Mouse (Mus musculus) embryonic facial prominence, embryonic 10.5 days (tissue): ENCODE data around the gene Htra2. TPM values are rescaled to one million over a fixed set of nuclear protein-coding genes. Genes with fewer than 3 reads are reported as not detected.
A peak's percentile ranks its signal among the peaks of the same experiment; 100 is the strongest.

Experiments
- DNase-seq: peaks from one replicate; pipeline ENCODE4 v3.0.0-alpha.2; 2017; ENCODE audit warnings: low spot score
- H3K27ac ChIP-seq: fragments of 300-500 bp; sonication (generic); replicated peaks from 2 replicates; pipeline ENCODE4 v1.5.1; 2016; ENCODE audit warnings: mild to moderate bottlenecking
- H3K27me3 ChIP-seq: fragments of 300-500 bp; sonication (generic); replicated peaks from 2 replicates; pipeline ENCODE4 v1.6.1; 2016; ENCODE audit warnings: low read depth, mild to moderate bottlenecking; ENCODE audit not compliant: poor library complexity, severe bottlenecking
- H3K36me3 ChIP-seq: fragments of 300-500 bp; sonication (generic); replicated peaks from 2 replicates; pipeline ENCODE4 v1.6.1; 2016; ENCODE audit warnings: mild to moderate bottlenecking, moderate library complexity
- H3K4me1 ChIP-seq: fragments of 300-500 bp; sonication (generic); 2 replicates; pipeline ENCODE4 v1.6.1; 2016
- H3K4me3 ChIP-seq: fragments of 300-500 bp; sonication (generic); 2 replicates; pipeline ENCODE4 v1.5.1; 2016; ENCODE audit warnings: mild to moderate bottlenecking, moderate library complexity
- H3K9me3 ChIP-seq: fragments of 300-500 bp; sonication (generic); 2 replicates; pipeline ENCODE4 v1.6.1; 2016; ENCODE audit warnings: mild to moderate bottlenecking
- WGBS: fragments of 180-500 bp; shearing (Covaris S2); methylation state at CpG from one replicate; pipeline ENCODE4 v1.1.7; 2016; 5-methylcytosine and 5-hydroxymethylcytosine counted together
- polyA plus RNA-seq: library from polyadenylated mRNA; unstranded; fragments of >200 nt; fragmentation: Nextera tagmentation; extraction: Ambion mirVana; gene quantifications from 2 replicates; pipeline ENCODE4 v1.2.1, GENCODE M21; 2016

Gene Htra2
- polyA plus RNA-seq, 1 experiment from 2014 or later = 83.5 TPM

DNA sequence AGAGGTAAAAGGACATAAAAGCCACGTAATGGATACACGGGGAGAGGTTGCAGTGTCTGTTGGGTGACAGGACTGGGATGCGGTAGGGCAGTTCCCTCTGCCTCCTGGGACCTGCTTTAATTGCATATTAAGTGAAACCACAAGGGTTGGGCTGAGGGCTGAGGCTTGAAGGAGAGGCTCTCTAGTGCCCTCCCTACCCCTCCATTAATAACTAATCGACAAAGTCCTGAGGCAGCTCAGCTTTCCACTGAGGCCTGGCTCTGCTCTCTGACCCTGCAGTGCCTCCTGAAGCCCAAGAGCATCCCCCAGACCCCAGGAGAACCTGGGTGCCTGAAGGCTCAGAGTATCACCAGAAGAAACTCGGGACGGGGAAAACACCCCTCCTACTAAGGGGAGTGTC is 29.4 kb upstream of the Htra2 start:
- Histone ChIP-seq H3K27me3 (peaks cover 88% of the 10 kb centered on the region), H3K36me3 (peaks cover 32% of the 10 kb centered on the region), H3K27ac (no peak overlapping the region), H3K9me3 (no peaks in the 10 kb centered on the region), H3K4me1 (peaks cover 49% of the 10 kb centered on the region), H3K4me3 (0 out of 2 replicates have a peak overlapping the region, but pooled peaks have one; percentile 9)
- WGBS = 3% methylated on average over 6 of the region's 6 CpGs
- no peak for DNase-seq

DNA sequence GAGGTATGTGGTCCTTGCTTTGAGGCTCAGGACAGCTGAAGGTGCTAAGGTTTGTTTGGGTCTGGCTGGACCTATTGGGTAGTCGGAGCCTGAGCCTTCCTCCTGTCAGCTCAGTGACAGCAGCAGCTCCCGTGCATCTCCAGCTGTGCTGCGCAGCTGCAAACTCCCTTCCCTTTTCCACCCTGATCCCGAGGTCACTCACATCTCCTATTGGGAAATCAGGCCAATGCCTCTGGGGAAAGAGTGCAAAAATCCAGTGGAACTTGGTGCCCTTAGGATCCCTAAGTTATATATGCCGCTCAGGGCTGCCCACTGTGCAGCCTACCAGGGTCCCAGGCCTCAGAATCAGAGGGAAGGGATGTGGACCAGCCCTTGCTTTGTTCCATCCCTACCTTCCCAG is 28.4 kb upstream of the Htra2 start:
- H3K9me3 ChIP-seq = no peaks in the 10 kb centered on the region
- peaks cover 58% of the 10 kb centered on the region for H3K4me1 ChIP-seq
- DNase-seq = no peak
- H3K27ac ChIP-seq = 0 out of 2 replicates have a peak overlapping the region, but pooled peaks have one; percentile 19
- peaks cover 32% of the 10 kb centered on the region for H3K36me3 ChIP-seq
- 11% methylated on average over 5 of the region's 5 CpGs for WGBS
- peaks cover 79% of the 10 kb centered on the region for H3K27me3 ChIP-seq
- no peak overlapping the region for H3K4me3 ChIP-seq

- Histone ChIP-seq H3K4me3 (no peak overlapping the region), H3K27ac (no peak overlapping the region), H3K36me3 (peaks cover 32% of the 10 kb centered on the region), H3K9me3 (no peaks in the 10 kb centered on the region), H3K4me1 (peaks cover 41% of the 10 kb centered on the region), H3K27me3 (peaks cover 71% of the 10 kb centered on the region)
- no peak for DNase-seq
- 96% methylated on average over 5 of the region's 5 CpGs for WGBS
Measured at GRCm38 (mm10) chr6:83080210-83080609, 25.1 kb upstream of the Htra2 start.

DNA sequence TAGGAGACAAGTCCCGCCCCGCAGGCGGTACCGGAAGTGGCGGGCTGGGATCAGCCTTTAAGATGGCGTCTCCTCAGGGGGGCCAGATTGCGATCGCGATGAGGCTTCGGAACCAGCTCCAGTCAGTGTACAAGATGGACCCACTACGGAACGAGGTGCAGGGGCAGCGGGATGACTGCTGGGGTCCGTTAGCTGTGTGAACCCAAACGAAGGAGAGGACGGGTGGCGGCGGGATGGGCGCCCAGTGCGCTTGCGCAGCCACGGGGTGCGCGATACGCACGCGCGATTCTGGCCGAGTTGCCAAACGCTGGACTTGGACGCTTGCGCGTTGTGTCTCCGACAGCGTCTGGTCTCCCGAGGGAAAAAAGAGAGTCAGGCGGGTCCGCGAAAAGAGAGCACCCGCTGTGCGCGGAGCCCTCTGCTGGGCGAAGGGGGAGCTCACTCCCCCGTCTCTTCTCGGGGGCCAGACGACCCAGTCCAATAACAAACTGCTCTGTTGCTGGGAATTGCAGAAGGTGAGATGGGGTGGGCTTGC is 23.3 kb upstream of the Htra2 start:
- Histone ChIP-seq H3K27me3 (peaks cover 71% of the 10 kb centered on the region), H3K36me3 (peaks cover 32% of the 10 kb centered on the region), H3K9me3 (no peaks in the 10 kb centered on the region), H3K4me3 (peak overlapping the region; percentile 87), H3K4me1 (peaks cover 27% of the 10 kb centered on the region), H3K27ac (peak overlapping the region; percentile 95)
- under 1% methylated on average over 46 of the region's 46 CpGs for WGBS
- DNase-seq = peak; percentile 99

- Histone ChIP-seq H3K4me1 (peaks cover 21% of the 10 kb centered on the region), H3K4me3 (peak within 1 kb of the TSS; percentile 87), H3K36me3 (peaks cover 30% of the 10 kb centered on the region), H3K27ac (peak within 1 kb of the TSS; percentile 95), H3K27me3 (peaks cover 71% of the 10 kb centered on the region), H3K9me3 (no peaks in the 10 kb centered on the region)
- peak; percentile 81 for DNase-seq
- WGBS = under 1% methylated on average over 54 of the region's 54 CpGs
Measured at GRCm38 (mm10) chr6:83077630-83078323, 22.7 kb upstream of the Htra2 start, which contains the start of gene Pcgf1. Pcgf1 (plus strand) TSS chr6:83077869.

DNA sequence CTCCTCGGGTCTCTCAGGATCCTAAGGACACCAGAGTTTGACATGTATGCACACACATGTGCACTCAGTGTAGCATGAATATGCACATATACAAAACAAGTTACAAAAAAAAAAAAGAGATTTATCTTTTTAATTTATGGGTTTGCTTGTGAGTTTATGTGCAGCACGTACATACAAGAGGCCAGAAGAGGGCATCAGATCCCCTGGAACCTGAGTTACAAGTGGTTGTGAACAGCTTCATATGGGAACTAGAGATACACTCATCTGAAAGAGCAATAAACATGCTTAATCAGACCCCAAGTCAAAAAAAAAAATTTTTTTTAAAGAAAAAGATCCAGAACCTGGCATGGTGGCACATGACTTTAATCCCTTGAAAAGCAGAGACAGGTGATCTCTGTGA is 19.9 kb upstream of the Htra2 start:
- H3K4me1 ChIP-seq = peaks cover 40% of the 10 kb centered on the region
- peaks cover 78% of the 10 kb centered on the region for H3K27me3 ChIP-seq
- WGBS = 20% methylated on average over 2 of the region's 2 CpGs
- no peak for DNase-seq
- no peak overlapping the region for H3K4me3 ChIP-seq
- peaks cover 2% of the 10 kb centered on the region for H3K36me3 ChIP-seq
- no peaks in the 10 kb centered on the region for H3K9me3 ChIP-seq
- no peak overlapping the region for H3K27ac ChIP-seq

- peak overlapping the region; percentile 51 for H3K4me3 ChIP-seq
- H3K4me1 ChIP-seq = peaks cover 41% of the 10 kb centered on the region
- no peaks in the 10 kb centered on the region for H3K36me3 ChIP-seq
- H3K9me3 ChIP-seq = no peaks in the 10 kb centered on the region
- DNase-seq = peak; percentile 63
- H3K27ac ChIP-seq = no peak overlapping the region
- H3K27me3 ChIP-seq = peaks cover 100% of the 10 kb centered on the region
- under 1% methylated on average over 24 of the region's 24 CpGs for WGBS
Measured at GRCm38 (mm10) chr6:83071220-83071619, 16.1 kb upstream of the Htra2 start.

DNA sequence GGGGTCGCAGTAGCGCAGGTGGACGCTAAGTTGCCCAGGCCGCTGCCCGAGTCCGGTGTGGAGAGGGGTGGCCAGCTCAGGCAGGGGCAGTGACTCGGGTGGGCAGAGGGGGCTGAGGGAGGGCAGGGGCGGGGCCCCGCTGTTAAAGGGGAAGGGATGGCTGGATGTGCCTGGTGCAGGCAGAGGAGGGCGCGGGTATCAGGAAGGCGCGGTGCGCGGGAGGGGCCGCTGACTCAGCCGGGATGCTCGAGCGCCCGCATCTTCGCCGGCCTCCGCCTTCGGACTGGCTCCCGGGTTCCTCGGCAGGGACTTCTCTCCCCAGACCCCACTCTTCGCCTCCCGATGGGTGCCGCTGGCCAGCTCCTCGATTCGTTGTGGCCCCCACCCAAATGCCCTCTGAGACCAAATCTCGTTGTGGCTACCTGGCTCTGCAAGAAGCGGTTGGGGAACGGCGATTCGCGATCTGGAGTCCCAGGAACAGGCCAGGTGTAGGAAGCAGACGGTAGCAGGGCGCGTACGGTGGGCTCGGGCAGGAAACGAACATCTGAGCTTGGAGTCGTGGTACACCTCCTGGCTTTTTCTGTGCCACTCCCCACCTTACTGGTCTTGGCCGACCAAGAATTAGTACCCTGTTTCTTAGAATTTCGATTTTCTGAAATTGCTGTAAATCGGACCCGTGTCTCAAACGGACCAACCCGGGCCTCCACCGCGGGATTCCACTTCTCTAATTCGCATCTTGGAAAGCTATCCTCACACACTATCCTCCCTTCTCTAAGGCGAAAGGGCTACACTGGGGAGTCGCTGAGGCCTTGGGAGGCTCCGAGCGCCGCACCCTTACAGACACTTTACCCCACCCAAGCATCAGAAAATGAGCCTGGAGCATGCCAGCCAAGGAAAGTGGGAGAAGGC is 15.5 kb upstream of the Htra2 start:
- Histone ChIP-seq H3K36me3 (no peaks in the 10 kb centered on the region), H3K4me1 (peaks cover 43% of the 10 kb centered on the region), H3K9me3 (no peaks in the 10 kb centered on the region), H3K27ac (peak overlapping the region; percentile 24; the same call in 1 of the 2 replicates), H3K4me3 (peak overlapping the region; percentile 51), H3K27me3 (peaks cover 100% of the 10 kb centered on the region)
- whole genome bisulfite sequencing = under 1% methylated on average over 52 of the region's 58 CpGs
- peak; percentile 77 for DNase-seq

DNA sequence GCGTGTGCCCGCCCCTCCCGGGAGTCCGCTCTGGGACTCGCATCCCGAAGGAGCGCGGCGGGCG is 15.0 kb upstream of the Htra2 start, which contains the start of gene Tlx2:
Gene Tlx2 (minus strand): TSS at position 47 of the 64 bp plus-strand sequence.
- H3K27ac ChIP-seq = peak within 1 kb of the TSS; percentile 24; the same call in 1 of the 2 replicates
- H3K4me1 ChIP-seq = peaks cover 43% of the 10 kb centered on the region
- peaks cover 100% of the 10 kb centered on the region for H3K27me3 ChIP-seq
- 0% methylated on average over 10 of the region's 10 CpGs for WGBS
- no peaks in the 10 kb centered on the region for H3K36me3 ChIP-seq
- peak within 1 kb of the TSS; percentile 51 for H3K4me3 ChIP-seq
- no peak for DNase-seq
- no peaks in the 10 kb centered on the region for H3K9me3 ChIP-seq

DNA sequence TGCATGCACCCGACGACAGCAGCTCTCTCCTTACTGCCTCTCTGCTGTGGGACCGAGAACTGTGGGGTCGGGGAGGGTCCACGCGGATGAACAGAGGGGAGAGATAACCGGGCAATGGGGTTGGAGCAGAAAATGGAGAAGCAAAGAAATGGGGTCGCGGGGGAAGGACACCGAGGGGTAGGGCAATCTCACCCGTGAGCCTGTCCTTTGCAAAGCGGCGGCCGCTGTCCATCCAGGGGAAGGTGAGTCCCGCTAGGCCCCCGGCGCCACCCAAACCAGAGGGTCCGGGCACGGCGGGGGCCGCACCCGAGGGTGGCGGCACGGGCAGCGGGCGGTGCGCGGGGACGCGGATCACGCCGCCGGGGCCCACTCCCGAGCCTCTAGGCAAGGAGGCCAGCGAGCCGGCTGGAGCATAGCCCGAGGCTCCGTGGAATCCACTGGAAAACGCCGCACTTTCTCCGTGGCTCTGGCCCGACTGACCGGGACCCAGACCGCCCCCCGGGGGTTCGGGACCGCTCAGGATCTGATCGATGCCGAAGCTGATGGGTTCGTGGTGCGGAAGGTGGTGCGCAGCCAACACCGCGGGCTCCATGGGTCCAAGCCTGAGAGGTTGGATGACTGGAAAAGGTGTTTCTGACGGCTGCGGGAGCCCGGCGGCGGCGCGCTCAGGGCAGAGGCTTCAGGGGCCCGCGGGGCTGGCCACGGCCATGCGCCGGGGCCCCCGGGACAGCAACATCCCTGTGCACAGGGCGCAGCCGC is 14.6 kb upstream of the Htra2 start:
- Histone ChIP-seq H3K4me1 (peaks cover 43% of the 10 kb centered on the region), H3K27me3 (peaks cover 100% of the 10 kb centered on the region), H3K9me3 (no peaks in the 10 kb centered on the region), H3K27ac (peak overlapping the region; percentile 24; the same call in 1 of the 2 replicates), H3K4me3 (peak overlapping the region; percentile 51), H3K36me3 (no peaks in the 10 kb centered on the region)
- DNase-seq = peak; percentile 72
- WGBS = 1% methylated on average over 69 of the region's 69 CpGs

DNA sequence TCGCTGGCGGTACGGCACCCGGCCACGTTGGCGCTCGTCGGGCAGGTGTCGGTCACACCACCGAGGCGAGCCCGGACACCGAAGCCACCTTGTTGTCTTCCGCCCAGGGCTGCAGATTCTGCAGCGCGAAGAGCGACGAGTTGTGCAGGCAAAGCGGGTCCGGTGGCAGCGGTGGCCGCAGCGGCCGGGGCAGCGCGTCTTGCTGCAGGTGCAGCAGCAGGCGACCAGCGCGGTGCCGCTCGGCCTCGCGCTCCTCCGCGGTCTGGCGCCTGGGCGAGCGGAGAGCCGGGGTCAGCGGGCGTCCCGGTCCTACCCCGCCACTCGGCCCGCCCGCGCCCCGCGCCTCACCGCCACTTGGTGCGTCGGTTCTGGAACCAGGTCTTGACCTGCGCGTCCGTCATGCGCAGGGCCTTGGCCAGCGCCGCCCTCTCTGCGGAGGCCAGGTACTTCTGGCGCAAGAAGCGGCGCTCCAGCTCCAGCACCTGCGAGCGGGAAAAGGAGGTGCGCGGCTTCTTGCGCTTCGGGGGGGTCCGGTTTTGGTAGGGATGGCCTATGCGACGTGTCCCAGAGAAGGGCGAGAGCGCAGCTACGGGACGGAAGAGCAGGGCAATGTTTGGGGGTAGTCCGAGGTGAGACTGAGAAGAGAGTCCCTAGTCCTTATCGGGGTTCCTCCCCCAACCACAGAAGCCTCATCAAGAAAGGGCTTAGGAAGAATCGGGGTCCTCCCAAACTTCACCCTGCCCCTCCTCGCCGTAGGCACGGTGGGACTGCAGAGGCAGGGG is 13.8 kb upstream of the Htra2 start:
- peak overlapping the region; percentile 51 for H3K4me3 ChIP-seq
- H3K36me3 ChIP-seq = no peaks in the 10 kb centered on the region
- peaks cover 100% of the 10 kb centered on the region for H3K27me3 ChIP-seq
- peak; percentile 67 for DNase-seq
- WGBS = under 1% methylated on average over 81 of the region's 81 CpGs
- peaks cover 47% of the 10 kb centered on the region for H3K4me1 ChIP-seq
- no peaks in the 10 kb centered on the region for H3K9me3 ChIP-seq
- 0 out of 2 replicates have a peak overlapping the region, but pooled peaks have one; percentile 14 for H3K27ac ChIP-seq
